In the genomic region with DNA sequence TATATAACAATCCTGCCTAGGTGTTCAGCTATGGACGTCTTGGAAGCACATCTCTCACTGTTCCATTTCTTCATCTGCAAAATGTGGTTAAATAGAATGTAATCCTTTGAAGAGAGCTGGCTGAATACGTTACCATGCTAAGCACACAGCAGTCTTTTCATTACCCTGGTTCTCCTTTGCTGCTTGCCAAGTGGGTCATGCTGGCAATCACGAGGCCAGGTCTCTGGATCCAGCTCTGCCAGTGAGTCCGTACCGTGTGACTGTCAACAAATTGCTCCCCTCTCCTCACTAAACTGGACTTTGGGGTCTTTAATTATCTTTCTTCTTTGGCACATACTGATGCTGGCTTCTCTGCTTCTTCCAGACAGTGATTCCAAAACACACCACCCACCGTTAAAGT, we compare ENCODE assay signal across 14 mouse cellular contexts. TPM values are rescaled to one million over a fixed set of nuclear protein-coding genes. Genes with fewer than 3 reads are reported as not detected.
DNase-seq lines count a peak whose midpoint lies in the region; ATAC-seq lines count a peak whose summit lies in the region.
"Had no signal": no experiment of that assay in that cellular context is flagged by ENCODE, and none has a peak within 500 bp of the region (broad histone marks: within the 10 kb centered on the region; RNA-seq: fewer than 3 reads in every experiment).

No protein-coding gene starts in this region.

- H3K9ac ChIP-seq in forebrain, embryonic 11.5 days (ENCODE audit: low read length): no peak overlapping the region
- no peak overlapping the region for H3K9ac ChIP-seq in midbrain, embryonic 15.5 days
- H3K9ac ChIP-seq: limb, embryonic 12.5 days; lung, embryonic 14.5 days had no signal

- no peak overlapping the region for H3K27ac ChIP-seq in forebrain, embryonic 11.5 days (ENCODE audit: low read depth, low read length)
- H3K27ac ChIP-seq in midbrain, embryonic 15.5 days: no peak overlapping the region
- H3K27ac ChIP-seq: limb, embryonic 12.5 days had no signal

- H3K9me3 ChIP-seq in forebrain, embryonic 11.5 days (ENCODE audit: control insufficient read depth, low read length): no peaks in the 10 kb centered on the region
- H3K9me3 ChIP-seq in midbrain, embryonic 15.5 days: no peaks in the 10 kb centered on the region
- H3K9me3 ChIP-seq: limb, embryonic 12.5 days; megakaryocyte, embryonic 14.5 days had no signal

- H3K4me2 ChIP-seq in forebrain, embryonic 11.5 days (ENCODE audit: low read depth, low read length, severe bottlenecking): no peak overlapping the region
- H3K4me2 ChIP-seq in midbrain, embryonic 15.5 days: no peak overlapping the region
- H3K4me2 ChIP-seq: limb, embryonic 12.5 days; lung, embryonic 14.5 days had no signal

- no peak overlapping the region for H3K4me3 ChIP-seq in forebrain, embryonic 11.5 days (ENCODE audit: low read depth, low read length)
- H3K4me3 ChIP-seq in midbrain, embryonic 15.5 days: no peak overlapping the region
- H3K4me3 ChIP-seq: limb, embryonic 12.5 days; megakaryocyte, embryonic 14.5 days had no signal

- WGBS in forebrain, embryonic 11.5 days: 67% methylated on average over 6 of the region's 6 CpGs
- WGBS in midbrain, embryonic 15.5 days: 41% methylated on average over 6 of the region's 6 CpGs

- H3K36me3 ChIP-seq in forebrain, embryonic 11.5 days (ENCODE audit: control insufficient read depth, insufficient read depth, low read length): no peaks in the 10 kb centered on the region
- H3K36me3 ChIP-seq in midbrain, embryonic 15.5 days (replicated peaks): no peaks in the 10 kb centered on the region
- H3K36me3 ChIP-seq: limb, embryonic 12.5 days had no signal

- ATAC-seq in forebrain, embryonic 11.5 days (replicated peaks; ENCODE audit: low FRiP score): no peak
- ATAC-seq in midbrain, embryonic 15.5 days (replicated peaks): no peak
- ATAC-seq: Patski had no signal

- no peaks in the 10 kb centered on the region for H3K4me1 ChIP-seq in forebrain, embryonic 11.5 days (replicated peaks; ENCODE audit: control insufficient read depth, insufficient read depth, low read length)
- no peaks in the 10 kb centered on the region for H3K4me1 ChIP-seq in midbrain, embryonic 15.5 days
- H3K4me1 ChIP-seq: limb, embryonic 12.5 days had no signal

- DNase-seq in heart, adult 18-20 months: peak; percentile 21 to 51
- DNase-seq in heart, postnatal 25 days (ENCODE audit: low spot score): no peak
- peak; percentile 9 to 13 for DNase-seq in left cerebral cortex, postnatal 10 days (ENCODE audit: extremely low spot score in 1 of 2, low spot score in 2 of 2)
- no peak for DNase-seq in left cerebral cortex, adult 11 months (ENCODE audit: low spot score)
- DNase-seq in cerebellum, adult 9-11 months: peak; percentile 10
- peak; percentile 72 to 76 for DNase-seq in kidney, postnatal 36 days
- no peak for DNase-seq in forebrain, embryonic 11.5 days (ENCODE audit: low spot score)
- DNase-seq: gastrocnemius, postnatal 14 days; lung, embryonic 14.5 days had no signal

- peaks cover 2% of the 10 kb centered on the region; the same call in 1 of the 2 replicates for H3K27me3 ChIP-seq in forebrain, embryonic 11.5 days (ENCODE audit: control insufficient read depth, insufficient read depth, low read length)
- peaks cover 9% of the 10 kb centered on the region; the same call in 1 of the 2 replicates for H3K27me3 ChIP-seq in midbrain, embryonic 15.5 days (replicated peaks)

- intact Hi-C loops in heart, postnatal 25 days (cut with DNase I): no loop called here
- intact Hi-C loops in left cerebral cortex, postnatal 10 days (cut with DNase I): no loop called here

RNA-seq across cellular contexts. Expression of a gene that starts 2.3 kb away (rescaled TPM):
- not detected for total RNA-seq in heart, adult 18-20 months (2021)
- not detected for total RNA-seq in heart, postnatal 25 days (2021)
- under 1 TPM; 0.39 to 0.63 TPM for total RNA-seq in left cerebral cortex, postnatal 10 days (2021)
- polyA plus RNA-seq in forebrain, embryonic 11.5 days (2014; fragmentation: Nextera tagmentation; extraction: Ambion mirVana): 0.03 TPM in 1 of 2 replicates, not detected in the other
- polyA plus RNA-seq in midbrain, embryonic 15.5 days (2015; fragmentation: Nextera tagmentation; extraction: Ambion mirVana): 0.04 and 0.05 TPM in 2 replicates
- polyA plus RNA-seq: heart, embryonic 16.5 days; limb, embryonic 12.5 days; Patski had no signal

RNA-seq across cellular contexts. Expression of a gene that starts 32.1 kb away (rescaled TPM):
- total RNA-seq in heart, adult 18-20 months (2021): 1 to 10 TPM; 6.0 to 7.7 TPM
- total RNA-seq in heart, postnatal 25 days (2021): 1 to 10 TPM; 5.9 to 7.5 TPM
- total RNA-seq in left cerebral cortex, postnatal 10 days (2021): 10 to 100 TPM; 17.4 to 18.2 TPM
- polyA plus RNA-seq in forebrain, embryonic 11.5 days (2014; fragmentation: Nextera tagmentation; extraction: Ambion mirVana): 13.3 and 14.1 TPM in 2 replicates
- 16.0 and 19.2 TPM in 2 replicates for polyA plus RNA-seq in midbrain, embryonic 15.5 days (2015; fragmentation: Nextera tagmentation; extraction: Ambion mirVana)

Comparison
In these comparisons a context has a peak if more than half of its experiments do, and no peak if none do; other contexts are left out.
1. DNase-seq: peak in heart, adult 18-20 months (2 of 2), left cerebral cortex, postnatal 10 days (2 of 2), cerebellum, adult 9-11 months (single experiment) and kidney, postnatal 36 days (2 of 2); none in heart, postnatal 25 days (single experiment), left cerebral cortex, adult 11 months (single experiment) and forebrain, embryonic 11.5 days (single experiment).